Mouse (Mus musculus) hindbrain, postnatal 0 days (tissue): ENCODE measurements around the gene Rassf8. TPM values are rescaled to one million over a fixed set of nuclear protein-coding genes. Genes with fewer than 3 reads are reported as not detected.
A peak's percentile ranks its signal among the peaks of the same experiment; 100 is the strongest.

Source experiments
- ATAC-seq: fragments of 200-750 bp; cut with Nextera tagmentation; 2 replicates; pipeline ENCODE4 v1.8.0; 2017; ENCODE audit warnings: mild to moderate bottlenecking, moderate TSS enrichment, moderate library complexity
- DNase-seq: peaks from one replicate; pipeline ENCODE4 v3.0.0-alpha.2; 2015; ENCODE audit warnings: low spot score
- H3K27ac ChIP-seq: fragments of 300-500 bp; sonication (generic); 2 replicates; pipeline ENCODE4 v1.5.1; 2014; ENCODE audit warnings: mild to moderate bottlenecking
- H3K27me3 ChIP-seq: fragments of 300-500 bp; sonication (generic); 2 replicates; pipeline ENCODE4 v1.6.1; 2014; ENCODE audit warnings: low read length, mixed read lengths; ENCODE audit not compliant: insufficient read depth
- H3K36me3 ChIP-seq: fragments of 300-500 bp; sonication (generic); 2 replicates; pipeline ENCODE4 v1.6.1; 2014; ENCODE audit warnings: low read length, mixed read lengths; ENCODE audit not compliant: insufficient read depth
- H3K4me1 ChIP-seq: fragments of 300-500 bp; sonication (generic); 2 replicates; pipeline ENCODE4 v1.6.1; 2014; ENCODE audit warnings: antibody characterized with exemption, low read length, mixed read lengths; ENCODE audit not compliant: insufficient read depth
- H3K4me2 ChIP-seq: fragments of 300-500 bp; sonication (generic); 2 replicates; pipeline ENCODE4 v1.6.1; 2014; ENCODE audit warnings: low read depth, mild to moderate bottlenecking, low read length, moderate library complexity, mixed read lengths
- H3K4me3 ChIP-seq: fragments of 300-500 bp; sonication (generic); 2 replicates; pipeline ENCODE4 v1.5.1; 2014; ENCODE audit warnings: low read length
- H3K9ac ChIP-seq: fragments of 300-500 bp; sonication (generic); replicated peaks from 2 replicates; pipeline ENCODE4 v1.6.1; 2014; ENCODE audit warnings: mild to moderate bottlenecking, low read length, moderate library complexity, mixed read lengths
- H3K9me3 ChIP-seq: fragments of 300-500 bp; sonication (generic); 2 replicates; pipeline ENCODE4 v1.6.1; 2016; ENCODE audit warnings: low read length, mixed read lengths
- CTCF ChIP-seq: IDR thresholded peaks from 2 replicates; pipeline ENCODE4 v1.5.1; 2016; ENCODE audit warnings: antibody characterized with exemption, control low read depth, low read depth
- WGBS: fragments of 180-500 bp; shearing (Covaris S2); extraction: QIAGEN DNeasy Blood & Tissue Kit; methylation state at CpG from one replicate; pipeline ENCODE4 v1.1.7; 2014; 5-methylcytosine and 5-hydroxymethylcytosine counted together
- polyA plus RNA-seq: library from polyadenylated mRNA; unstranded; fragments of >200 nt; fragmentation: Nextera tagmentation; extraction: Ambion mirVana; gene quantifications from 2 replicates; pipeline ENCODE4 v1.2.1, GENCODE M21; 2015
- total RNA-seq: library from RNA; depleted of rRNA; stranded (reverse); fragments of >200 nt; gene quantifications from 2 replicates; pipeline ENCODE4 v1.2.3, GENCODE M21; 2014

Rassf8 gene
- total and polyA plus RNA-seq, 2 experiments from 2014 or later, result 6.5 to 18.6 TPM

DNA sequence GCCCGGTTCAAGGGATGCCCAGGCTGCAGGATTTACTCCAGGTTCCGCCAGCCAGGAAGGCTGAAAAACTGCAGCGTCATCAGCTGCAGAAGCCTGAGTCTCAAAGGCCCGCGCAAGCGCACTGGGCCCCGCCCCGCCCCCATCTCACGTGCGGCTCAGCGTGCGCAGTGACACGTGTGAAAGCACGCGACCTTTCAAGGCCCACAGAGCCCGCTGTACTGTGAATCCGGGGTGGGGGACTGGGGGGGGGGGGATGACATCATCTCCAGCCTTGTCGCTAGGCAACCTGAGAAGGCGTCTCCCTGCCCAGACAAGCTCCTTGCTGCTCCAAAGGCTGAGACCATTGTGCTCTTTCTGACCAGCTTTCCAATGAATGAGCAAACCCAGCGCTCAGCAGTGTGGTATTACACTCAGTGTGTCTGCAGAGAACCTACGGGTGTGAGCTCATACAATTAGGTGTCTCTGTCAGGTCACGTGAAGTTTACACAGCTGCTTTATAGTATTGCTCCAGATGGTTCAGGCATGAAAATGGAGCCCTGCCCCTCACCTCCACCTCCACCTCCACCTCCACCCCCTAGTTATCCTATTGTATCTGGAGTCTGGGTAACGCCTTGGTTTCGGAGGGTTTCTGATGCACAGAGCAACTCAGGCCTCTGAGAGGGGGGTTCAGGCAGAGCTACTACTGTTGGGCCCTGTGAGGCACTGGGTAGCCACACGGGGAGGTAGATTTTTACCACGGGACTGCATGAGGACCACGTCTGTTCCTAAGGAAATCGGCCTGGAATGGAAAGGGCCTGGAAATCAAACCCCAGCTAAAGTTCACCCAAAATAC, 109.4 kb downstream of the Rassf8 start:
- Histone ChIP-seq H3K4me3 (peak overlapping the region; percentile 18), H3K4me1 (no peaks in the 10 kb centered on the region), H3K36me3 (no peaks in the 10 kb centered on the region; the same call in 1 of the 2 replicates), H3K9me3 (no peaks in the 10 kb centered on the region), H3K27me3 (no peaks in the 10 kb centered on the region), H3K4me2 (peak overlapping the region; percentile 53), H3K9ac (peak overlapping the region; percentile 25; the same call in 1 of the 2 replicates), H3K27ac (peak overlapping the region; percentile 65)
- TF ChIP-seq CTCF, result peak; percentile 6; the same call in 1 of the 2 replicates
- ATAC-seq (peak; percentile 98), DNase-seq (peak; percentile 97)
- 3% methylated on average over 28 of the region's 28 CpGs for WGBS

DNA sequence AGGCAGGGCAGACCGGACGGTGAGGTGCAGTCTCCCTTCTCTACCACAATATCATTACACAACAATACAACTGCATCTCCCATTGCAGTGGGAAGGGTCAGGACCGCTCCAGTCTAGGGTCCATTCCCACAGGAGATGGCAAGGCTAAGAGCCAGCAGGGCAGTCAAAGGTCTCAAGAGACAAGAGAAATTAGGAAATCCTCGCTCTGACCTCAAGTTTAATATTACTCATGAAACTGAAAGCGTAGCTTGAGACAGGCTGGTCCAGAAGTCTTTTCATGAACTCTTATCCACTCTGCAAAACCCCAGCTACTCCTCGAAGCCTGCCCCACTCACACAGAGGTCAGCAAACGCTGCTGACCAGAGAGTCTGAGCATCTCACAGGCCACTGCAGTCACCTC, 110.9 kb downstream of the Rassf8 start:
- Histone ChIP-seq H3K4me3 (no peak overlapping the region), H3K27me3 (no peaks in the 10 kb centered on the region), H3K9ac (no peak overlapping the region), H3K4me2 (no peak overlapping the region), H3K27ac (no peak overlapping the region), H3K4me1 (no peaks in the 10 kb centered on the region), H3K36me3 (no peaks in the 10 kb centered on the region; the same call in 1 of the 2 replicates), H3K9me3 (no peaks in the 10 kb centered on the region)
- DNase-seq (no peak), ATAC-seq (no peak)
- no peak for TF ChIP-seq CTCF
- WGBS, result 86% methylated on average over 7 of the region's 7 CpGs

DNA sequence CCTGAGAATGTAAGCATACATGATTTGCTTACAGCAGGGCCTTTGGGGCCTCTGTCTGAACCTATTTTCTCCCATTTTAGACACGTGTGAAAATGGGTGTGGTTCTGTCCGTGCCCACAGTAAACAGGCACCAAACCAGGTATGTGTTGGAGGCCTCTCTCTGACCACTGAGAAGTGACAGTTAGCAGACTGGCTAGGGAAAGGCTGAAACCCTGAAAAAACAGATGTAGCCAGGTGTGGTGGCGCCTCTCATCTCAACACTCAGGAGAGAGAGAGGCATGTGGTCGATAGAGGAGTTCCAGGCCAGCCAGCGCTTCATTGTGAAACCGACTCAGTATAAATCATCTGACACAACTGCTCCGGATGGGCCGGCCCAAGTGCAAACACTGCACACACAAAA, 111.9 kb downstream of the Rassf8 start:
- ATAC-seq, result no peak
- TF ChIP-seq CTCF, result no peak
- no peaks in the 10 kb centered on the region; the same call in 1 of the 2 replicates for H3K36me3 ChIP-seq
- H3K4me2 ChIP-seq, result no peak overlapping the region
- H3K27me3 ChIP-seq, result no peaks in the 10 kb centered on the region
- H3K9ac ChIP-seq, result no peak overlapping the region
- no peak overlapping the region for H3K27ac ChIP-seq
- H3K9me3 ChIP-seq, result no peaks in the 10 kb centered on the region
- WGBS, result 61% methylated on average over 8 of the region's 8 CpGs
- no peaks in the 10 kb centered on the region for H3K4me1 ChIP-seq
- DNase-seq, result no peak
- no peak overlapping the region for H3K4me3 ChIP-seq

DNA sequence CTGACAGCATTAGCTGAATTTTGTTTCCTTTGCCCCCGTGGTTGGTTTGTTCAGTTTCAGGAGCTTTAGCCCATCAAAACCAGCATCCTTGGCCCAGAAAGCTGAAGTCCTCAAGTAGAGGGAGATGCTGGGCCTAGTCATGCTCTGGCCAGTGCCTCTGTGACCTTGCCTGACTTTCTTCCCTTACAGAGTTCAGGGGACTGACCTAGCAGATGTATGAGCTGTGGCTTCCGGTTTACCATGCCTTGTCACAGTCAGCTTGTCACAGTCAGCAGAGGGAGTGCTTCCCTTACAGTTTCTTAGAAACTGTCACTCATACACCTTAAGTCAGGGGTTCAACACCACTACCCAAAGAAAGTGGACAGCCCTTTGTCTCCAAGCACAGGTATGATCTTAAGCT, 113.8 kb downstream of the Rassf8 start:
- Histone ChIP-seq H3K9me3 (no peaks in the 10 kb centered on the region), H3K4me2 (no peak overlapping the region; the same call in 1 of the 2 replicates), H3K27ac (no peak overlapping the region), H3K4me1 (no peaks in the 10 kb centered on the region), H3K9ac (no peak overlapping the region), H3K27me3 (no peaks in the 10 kb centered on the region), H3K4me3 (no peak overlapping the region), H3K36me3 (no peaks in the 10 kb centered on the region; the same call in 1 of the 2 replicates)
- 51% methylated on average over 2 of the region's 2 CpGs for WGBS
- DNase-seq (no peak), ATAC-seq (no peak)
- peak; percentile 48 for TF ChIP-seq CTCF

DNA sequence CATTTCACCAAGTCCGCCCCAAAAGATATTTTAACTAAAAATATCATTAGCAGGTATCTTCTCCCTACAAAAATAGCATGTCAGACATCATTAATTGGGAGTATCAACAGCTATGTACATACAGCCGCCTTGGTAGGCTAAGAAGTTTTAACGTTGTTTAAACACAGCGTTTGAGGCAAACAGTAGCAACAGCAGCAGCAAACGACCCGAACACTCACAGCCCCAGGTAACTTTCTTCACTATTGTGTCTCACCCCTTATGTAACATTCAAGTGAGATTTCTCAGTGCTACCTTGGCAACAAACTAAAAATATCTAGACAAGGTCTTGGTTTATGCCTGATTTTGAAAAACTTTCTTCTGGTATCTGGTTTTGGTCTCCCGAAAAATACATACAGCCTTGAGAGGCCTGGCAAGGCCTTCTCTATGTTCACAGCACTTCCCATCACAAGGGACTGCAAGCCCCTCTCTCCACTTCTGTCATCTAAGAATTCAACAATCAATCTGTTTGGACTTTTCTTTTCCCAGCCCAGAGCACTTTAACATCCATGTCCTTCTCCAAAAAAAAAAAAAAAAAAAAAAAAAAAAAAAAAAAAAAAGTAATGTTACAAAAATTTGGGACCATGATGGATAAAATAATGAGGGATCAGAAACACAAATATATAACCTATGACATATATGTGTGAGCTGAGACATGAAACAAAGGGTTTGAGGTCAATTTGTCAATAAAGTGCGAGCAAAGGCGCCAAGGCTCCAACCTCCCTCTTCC, 115.1 kb downstream of the Rassf8 start:
- no peaks in the 10 kb centered on the region for H3K4me1 ChIP-seq
- no peaks in the 10 kb centered on the region for H3K9me3 ChIP-seq
- no peaks in the 10 kb centered on the region for H3K27me3 ChIP-seq
- peak overlapping the region; percentile 80 for H3K4me3 ChIP-seq
- WGBS, result 69% methylated on average over 9 of the region's 9 CpGs
- no peak overlapping the region for H3K9ac ChIP-seq
- DNase-seq (no peak), ATAC-seq (no peak)
- no peaks in the 10 kb centered on the region; the same call in 1 of the 2 replicates for H3K36me3 ChIP-seq
- peak overlapping the region; percentile 97 for H3K4me2 ChIP-seq
- no peak overlapping the region for H3K27ac ChIP-seq
- TF ChIP-seq CTCF, result no peak

DNA sequence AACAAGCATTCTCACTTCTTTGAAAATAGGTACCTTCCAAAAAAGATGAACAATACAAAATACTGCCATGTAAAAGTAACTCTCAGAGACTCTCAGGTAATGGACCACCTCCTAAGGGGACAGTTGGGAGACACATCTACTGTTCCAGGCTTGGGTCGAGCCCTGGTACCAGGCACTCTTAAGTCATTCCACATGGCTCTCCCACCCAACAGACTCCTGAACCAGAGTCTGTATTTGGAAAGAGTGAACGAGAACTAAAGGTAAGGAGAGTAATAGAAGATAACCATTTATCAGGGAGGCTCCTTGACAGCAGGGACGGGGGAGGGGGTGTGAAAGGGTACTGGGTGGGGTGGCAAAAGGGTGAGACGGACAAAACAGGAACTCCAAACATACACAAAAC, 115.8 kb downstream of the Rassf8 start:
- WGBS, result 15% methylated on average over 4 of the region's 4 CpGs
- Histone ChIP-seq H3K9ac (peak overlapping the region; percentile 80), H3K36me3 (no peaks in the 10 kb centered on the region; the same call in 1 of the 2 replicates), H3K27ac (peak overlapping the region; percentile 91; the same call in 1 of the 2 replicates), H3K4me3 (peak overlapping the region; percentile 80), H3K9me3 (no peaks in the 10 kb centered on the region), H3K27me3 (no peaks in the 10 kb centered on the region), H3K4me2 (peak overlapping the region; percentile 97), H3K4me1 (no peaks in the 10 kb centered on the region)
- no peak for TF ChIP-seq CTCF
- ATAC-seq (no peak), DNase-seq (no peak)
